Mouse (Mus musculus): ENCODE results near the gene Csde1. TPM values are rescaled to one million over a fixed set of nuclear protein-coding genes. Genes with fewer than 3 reads are reported as not detected.

Gene Csde1
- polyA plus RNA-seq, 1 experiment from 2014 or later, result 291 TPM

- Histone ChIP-seq H3K27ac (no peak overlapping the region), H3K9me3 (no peaks in the 10 kb centered on the region), H3K4me1 (peaks cover 4% of the 10 kb centered on the region; the same call in 1 of the 2 replicates), H3K27me3 (replicated peaks) (no peaks in the 10 kb centered on the region), H3K4me2 (no peak overlapping the region), H3K4me3 (replicated peaks) (no peak overlapping the region), H3K36me3 (no peaks in the 10 kb centered on the region), H3K9ac (no peak overlapping the region)
- 51% methylated on average over 5 of the region's 5 CpGs for WGBS
- ATAC-seq (ENCODE audit: insufficient read depth, low FRiP score, low read depth), result no peak
Observed at GRCm38 (mm10) chr3:103101194-103101593, 81.0 kb downstream of the Csde1 start.

GRCm38 (mm10) chr3:103101909-103102308 is 81.7 kb downstream of the Csde1 start:
- peak overlapping the region; percentile 96 for H3K4me2 ChIP-seq
- H3K9ac ChIP-seq, result peak overlapping the region; percentile 54
- no peaks in the 10 kb centered on the region for H3K9me3 ChIP-seq
- H3K27ac ChIP-seq, result peak overlapping the region; percentile 84
- WGBS, result 0% methylated on average over 14 of the region's 14 CpGs
- no peaks in the 10 kb centered on the region for H3K27me3 ChIP-seq (replicated peaks)
- H3K36me3 ChIP-seq, result no peaks in the 10 kb centered on the region
- peak overlapping the region; percentile 85 for H3K4me3 ChIP-seq (replicated peaks)
- peaks cover 4% of the 10 kb centered on the region; the same call in 1 of the 2 replicates for H3K4me1 ChIP-seq
- ATAC-seq (ENCODE audit: insufficient read depth, low FRiP score, low read depth), result peak; percentile 41

- Histone ChIP-seq H3K36me3 (no peaks in the 10 kb centered on the region), H3K9ac (peak within 1 kb of the TSS; percentile 63), H3K27ac (peak within 1 kb of the TSS; percentile 84), H3K4me2 (peak within 1 kb of the TSS; percentile 96), H3K4me3 (replicated peaks) (peak within 1 kb of the TSS; percentile 85), H3K4me1 (peaks cover 4% of the 10 kb centered on the region; the same call in 1 of the 2 replicates), H3K27me3 (replicated peaks) (no peaks in the 10 kb centered on the region), H3K9me3 (no peaks in the 10 kb centered on the region)
- ATAC-seq (ENCODE audit: insufficient read depth, low FRiP score, low read depth), result peak; percentile 96
- WGBS, result under 1% methylated on average over 72 of the region's 72 CpGs
Observed at GRCm38 (mm10) chr3:103102454-103103390, 82.5 kb downstream of the Csde1 start, which contains the start of gene Dennd2c. Dennd2c (plus strand) TSS chr3:103102604.

Other genes with a start within 250 kb of the Csde1 start
- 0.06 and 0.10 TPM in 2 replicates for gene Tshb, start 237.7 kb upstream of the Csde1 start, polyA plus RNA-seq (2015; fragmentation: Nextera tagmentation; extraction: Ambion mirVana)
- not detected in 2 replicates for gene Sycp1, start 84.3 kb upstream of the Csde1 start, polyA plus RNA-seq (2015; fragmentation: Nextera tagmentation; extraction: Ambion mirVana)
- gene Nr1h5, start 56.3 kb upstream of the Csde1 start, polyA plus RNA-seq (2015; fragmentation: Nextera tagmentation; extraction: Ambion mirVana), result 0.13 and 0.37 TPM in 2 replicates
- 50.6 and 56.0 TPM in 2 replicates for gene Sike1, start 24.7 kb upstream of the Csde1 start, polyA plus RNA-seq (2015; fragmentation: Nextera tagmentation; extraction: Ambion mirVana)
- 79.8 and 84.2 TPM in 2 replicates for gene Nras, start 37.9 kb downstream of the Csde1 start, polyA plus RNA-seq (2015; fragmentation: Nextera tagmentation; extraction: Ambion mirVana)
- gene Ampd1, start 53.6 kb downstream of the Csde1 start, polyA plus RNA-seq (2015; fragmentation: Nextera tagmentation; extraction: Ambion mirVana), result 0.44 TPM in 1 of 2 replicates, not detected in the other
- 6.1 and 6.5 TPM in 2 replicates for gene Dennd2c, start 82.2 kb downstream of the Csde1 start, polyA plus RNA-seq (2015; fragmentation: Nextera tagmentation; extraction: Ambion mirVana)
- gene Bcas2, start 151.2 kb downstream of the Csde1 start, polyA plus RNA-seq (2015; fragmentation: Nextera tagmentation; extraction: Ambion mirVana), result 199 and 207 TPM in 2 replicates

Measured in stomach, embryonic 15.5 days (tissue).